Mouse (Mus musculus): Measurements from ENCODE around the gene Sept3. TPM values are rescaled to one million over a fixed set of nuclear protein-coding genes. Genes with fewer than 3 reads are reported as not detected.

The Sept3 gene
- 0.21 TPM in 1 of 4 replicates, not detected in the others for total RNA-seq (2023)

GRCm38 (mm10) chr15:82274593-82274926 lies at the start of gene Sept3:
Sept3 (plus strand) TSS chr15:82274893.

GRCm38 (mm10) chr15:82244115-82244804 lies 30.4 kb upstream of the Sept3 start, which contains the start of gene Cenpm:
Cenpm (minus strand) TSS chr15:82244748.

GRCm38 (mm10) chr15:82252097-82252496 lies 22.6 kb upstream of the Sept3 start, which contains the start of gene 1500009C09Rik:
1500009C09Rik (plus strand) TSS chr15:82252397.

GRCm38 (mm10) chr15:82298764-82299561 lies 24.3 kb downstream of the Sept3 start, which contains the start of gene Wbp2nl:
Wbp2nl (plus strand) TSS chr15:82298954.

GRCm38 (mm10) chr15:82338593-82339112 lies 64.0 kb downstream of the Sept3 start, which contains the start of the genes Naga, Pheta2 and Smdt1:
Naga (minus strand) TSS chr15:82338925.
Pheta2 (plus strand) TSS chr15:82338942.
Smdt1 (plus strand) TSS chr15:82338959.

Other genes with a start within 250 kb of the Sept3 start
- 25.1 to 29.2 TPM (median 26.1 TPM) in 4 replicates for gene Desi1, start 241.0 kb upstream of the Sept3 start, total RNA-seq (2023)
- gene Snu13, start 227.3 kb upstream of the Sept3 start, total RNA-seq (2023), result 98.1 to 105 TPM (median 103 TPM) in 4 replicates
- not detected in 4 replicates for gene 4930407I10Rik, start 215.7 kb upstream of the Sept3 start, total RNA-seq (2023)
- gene Mei1, start 204.9 kb upstream of the Sept3 start, total RNA-seq (2023), result not detected in 4 replicates
- gene Ccdc134, start 147.0 kb upstream of the Sept3 start, total RNA-seq (2023), result 56.8 to 62.5 TPM (median 61.3 TPM) in 4 replicates
- 225 to 235 TPM (median 230 TPM) in 4 replicates for gene Srebf2, start 127.7 kb upstream of the Sept3 start, total RNA-seq (2023)
- gene Shisa8, start 62.1 kb upstream of the Sept3 start, total RNA-seq (2023), result 5.3 to 9.3 TPM (median 6.8 TPM) in 4 replicates
- 282 to 319 TPM (median 304 TPM) in 4 replicates for gene Tnfrsf13c, start 50.5 kb upstream of the Sept3 start, total RNA-seq (2023)
- 1.3 to 4.6 TPM (median 1.4 TPM) in 3 of 4 replicates, not detected in the other for gene Cenpm, start 30.1 kb upstream of the Sept3 start, total RNA-seq (2023)
- 0.36 TPM in 1 of 4 replicates, not detected in the others for gene 1500009C09Rik, start 22.5 kb upstream of the Sept3 start, total RNA-seq (2023)
- gene Wbp2nl, start 24.1 kb downstream of the Sept3 start, total RNA-seq (2023), result not detected in 4 replicates
- 55.4 to 59.8 TPM (median 57.8 TPM) in 4 replicates for gene Naga, start 64.0 kb downstream of the Sept3 start, total RNA-seq (2023)
- 2.2 TPM in 1 of 4 replicates, not detected in the others for gene Pheta2, start 64.0 kb downstream of the Sept3 start, total RNA-seq (2023)
- gene Smdt1, start 64.1 kb downstream of the Sept3 start, total RNA-seq (2023), result 89.7 to 104 TPM (median 94.2 TPM) in 4 replicates
- gene Ndufa6, start 79.4 kb downstream of the Sept3 start, total RNA-seq (2023), result 97.1 to 115 TPM (median 103 TPM) in 4 replicates
- gene Cyp2d22, start 105.4 kb downstream of the Sept3 start, total RNA-seq (2023), result 5.5 to 10.3 TPM (median 9.3 TPM) in 4 replicates
- gene Cyp2d11, start 119.1 kb downstream of the Sept3 start, total RNA-seq (2023), result not detected in 4 replicates
- not detected in 4 replicates for gene Cyp2d10, start 132.3 kb downstream of the Sept3 start, total RNA-seq (2023)
- not detected in 4 replicates for gene Cyp2d9, start 158.5 kb downstream of the Sept3 start, total RNA-seq (2023)